Mouse (Mus musculus) stomach, postnatal 0 days (tissue): ENCODE data around the gene Nxt2. TPM values are rescaled to one million over a fixed set of nuclear protein-coding genes. Genes with fewer than 3 reads are reported as not detected.
"Not testable (repeated sequence)": the region's sequence is repeated elsewhere in the genome, so short reads cannot be mapped to it uniquely, and the experiment has no call there.

ENCODE experiments used
- ATAC-seq: fragments of 200-750 bp; cut with Nextera tagmentation; 2 replicates; pipeline ENCODE4 v1.8.0; 2017; ENCODE audit not compliant: low FRiP score, low TSS enrichment
- DNase-seq: peaks from one replicate; pipeline ENCODE4 v3.0.0-alpha.2; 2016; ENCODE audit warnings: low spot score
- H3K27ac ChIP-seq: fragments of 300-500 bp; sonication (generic); replicated peaks from 2 replicates; pipeline ENCODE4 v1.5.1; 2014; ENCODE audit warnings: mild to moderate bottlenecking, control low read depth
- H3K27me3 ChIP-seq: fragments of 300-500 bp; sonication (generic); 2 replicates; pipeline ENCODE4 v1.6.1; 2014; ENCODE audit warnings: low read length; ENCODE audit not compliant: control insufficient read depth, insufficient read depth
- H3K36me3 ChIP-seq: fragments of 300-500 bp; sonication (generic); 2 replicates; pipeline ENCODE4 v1.6.1; 2014; ENCODE audit warnings: low read length, mixed read lengths; ENCODE audit not compliant: control insufficient read depth, insufficient read depth
- H3K4me1 ChIP-seq: fragments of 300-500 bp; sonication (generic); replicated peaks from 2 replicates; pipeline ENCODE4 v1.6.1; 2014; ENCODE audit warnings: antibody characterized with exemption; ENCODE audit not compliant: control insufficient read depth, insufficient read depth
- H3K4me2 ChIP-seq: fragments of 300-500 bp; sonication (generic); replicated peaks from 2 replicates; pipeline ENCODE4 v1.6.1; 2014; ENCODE audit warnings: low read depth, mild to moderate bottlenecking, control low read depth, moderate library complexity
- H3K4me3 ChIP-seq: fragments of 300-500 bp; sonication (generic); 2 replicates; pipeline ENCODE4 v1.5.1; 2014; ENCODE audit warnings: low read depth, low read length, control low read depth
- H3K9ac ChIP-seq: fragments of 300-500 bp; sonication (generic); 2 replicates; pipeline ENCODE4 v1.6.1; 2014; ENCODE audit warnings: mild to moderate bottlenecking, low read length, control low read depth, mixed read lengths
- H3K9me3 ChIP-seq: fragments of 300-500 bp; sonication (generic); 2 replicates; pipeline ENCODE4 v1.6.1; 2016; ENCODE audit warnings: low read length; ENCODE audit not compliant: control insufficient read depth
- CTCF ChIP-seq: IDR thresholded peaks from 2 replicates; pipeline ENCODE4 v1.5.1; 2016; ENCODE audit warnings: antibody characterized with exemption, low read depth, mild to moderate bottlenecking, moderate library complexity
- EP300 ChIP-seq: optimal IDR thresholded peaks from 2 replicates; pipeline ENCODE3; 2016; ENCODE audit warnings: antibody characterized with exemption
- WGBS: fragments of 180-500 bp; shearing (Covaris S2); extraction: QIAGEN DNeasy Blood & Tissue Kit; methylation state at CpG from one replicate; pipeline ENCODE4 v1.1.7; 2014; 5-methylcytosine and 5-hydroxymethylcytosine counted together
- polyA plus RNA-seq: library from polyadenylated mRNA; unstranded; fragments of >200 nt; fragmentation: Nextera tagmentation; extraction: Ambion mirVana; gene quantifications from 2 replicates; pipeline ENCODE4 v1.2.1, GENCODE M21; 2015

Gene Nxt2
- polyA plus RNA-seq, 1 experiment from 2014 or later, result 16.8 TPM

GRCm38 (mm10) chrX:142195551-142195950 lies 31.0 kb upstream of the Nxt2 start:
- WGBS, result 88% methylated on average over 1 of the region's 1 CpGs

GRCm38 (mm10) chrX:142196831-142197230 lies 29.7 kb upstream of the Nxt2 start, which contains the start of gene Gucy2f:
Gene Gucy2f (minus strand): TSS chrX:142196931.
- H3K36me3 ChIP-seq, result no peaks in the 10 kb centered on the region
- WGBS, result 31% methylated on average over 5 of the region's 5 CpGs

More at GRCm38 (mm10) chrX:142195551-142195950, 31.0 kb upstream of the Nxt2 start:
- H3K4me2 ChIP-seq, result no peak overlapping the region
- H3K27me3 ChIP-seq, result no peaks in the 10 kb centered on the region
- ATAC-seq (no peak), DNase-seq (no peak)
- no peak overlapping the region for H3K9ac ChIP-seq
- no peaks in the 10 kb centered on the region for H3K4me1 ChIP-seq
- no peak overlapping the region for H3K27ac ChIP-seq
- H3K36me3 ChIP-seq, result no peaks in the 10 kb centered on the region
- TF ChIP-seq CTCF (no peak), EP300 (no peak)
- no peak overlapping the region for H3K4me3 ChIP-seq
- H3K9me3 ChIP-seq, result no peaks in the 10 kb centered on the region

DNA sequence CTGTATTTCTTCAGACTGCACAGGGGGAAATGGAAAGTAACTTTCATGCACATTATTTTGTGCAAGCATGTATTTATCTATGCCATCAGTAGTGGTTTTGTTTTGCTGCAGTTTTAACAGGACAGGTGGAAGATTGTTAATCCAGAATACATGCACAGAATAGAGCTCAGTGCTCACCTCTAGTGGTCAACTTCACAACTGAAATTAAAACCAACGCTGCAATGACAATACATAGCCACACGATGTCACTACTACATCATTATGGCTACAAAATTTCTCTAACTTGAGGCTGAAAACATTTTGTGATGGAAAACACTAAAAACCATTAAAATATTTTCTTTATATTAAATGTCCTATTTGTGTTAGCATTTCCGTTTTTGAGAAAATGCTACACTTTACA lies 26.3 kb upstream of the Nxt2 start:
- H3K27ac ChIP-seq, result no peak overlapping the region
- H3K4me1 ChIP-seq, result no peaks in the 10 kb centered on the region
- H3K9me3 ChIP-seq, result no peaks in the 10 kb centered on the region
- no peak overlapping the region for H3K4me2 ChIP-seq
- H3K36me3 ChIP-seq, result no peaks in the 10 kb centered on the region
- no peak overlapping the region for H3K4me3 ChIP-seq
- DNase-seq (peak; percentile 15), ATAC-seq (no peak)
- H3K9ac ChIP-seq, result no peak overlapping the region
- no peaks in the 10 kb centered on the region for H3K27me3 ChIP-seq
- 12% methylated on average over 3 of the region's 3 CpGs for WGBS
- TF ChIP-seq EP300 (no peak), CTCF (peak; percentile 98)

More at GRCm38 (mm10) chrX:142196831-142197230, 29.7 kb upstream of the Nxt2 start, which contains the start of gene Gucy2f:
- no peak for DNase-seq
- no peak for TF ChIP-seq CTCF
- TF ChIP-seq EP300, result no peak
- H3K4me1 ChIP-seq, result no peaks in the 10 kb centered on the region
- no peak within 1 kb of the TSS for H3K4me3 ChIP-seq
- no peaks in the 10 kb centered on the region for H3K9me3 ChIP-seq
- H3K27ac ChIP-seq, result no peak within 1 kb of the TSS
- H3K27me3 ChIP-seq, result no peaks in the 10 kb centered on the region
- no peak within 1 kb of the TSS for H3K4me2 ChIP-seq
- ATAC-seq, result no peak
- H3K9ac ChIP-seq, result no peak within 1 kb of the TSS

DNA sequence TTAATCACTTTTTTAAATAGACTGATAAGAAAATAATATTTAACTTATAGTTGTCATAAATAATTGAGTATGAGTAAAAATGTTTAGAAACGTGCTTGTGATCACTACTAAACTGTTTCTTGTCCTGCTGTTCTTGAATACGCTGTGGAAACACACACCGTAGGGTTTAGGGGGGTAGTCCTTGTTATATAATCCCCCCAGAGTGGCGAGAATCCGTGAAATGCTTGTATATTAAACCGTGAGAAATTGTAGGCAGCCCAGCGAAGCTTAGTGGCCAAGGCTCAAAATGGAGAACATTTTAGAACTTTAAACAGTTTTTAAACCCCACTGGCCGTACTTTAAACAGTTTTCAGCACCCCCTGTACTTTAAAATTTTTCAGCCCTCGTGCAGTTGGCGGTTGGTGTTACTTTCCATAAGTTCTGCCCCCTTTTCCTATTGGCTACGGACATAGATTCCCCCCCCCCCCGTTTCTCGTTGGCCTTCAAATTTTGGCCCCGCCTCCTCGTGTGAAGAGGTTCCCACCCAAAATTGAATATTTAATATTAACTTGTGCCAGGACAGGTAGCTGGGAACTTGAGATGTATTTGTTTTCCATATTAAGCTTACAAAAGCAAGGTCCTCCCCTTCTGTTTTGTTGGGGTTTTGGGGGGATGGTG lies 956 bp downstream of the Nxt2 start:
- Histone ChIP-seq H3K4me1 (no peaks in the 10 kb centered on the region), H3K9ac (no peak overlapping the region), H3K36me3 (no peaks in the 10 kb centered on the region), H3K27ac (peak overlapping the region; percentile 90), H3K4me2 (peak overlapping the region; percentile 31), H3K27me3 (no peaks in the 10 kb centered on the region), H3K4me3 (peak overlapping the region; percentile 51), H3K9me3 (no peaks in the 10 kb centered on the region)
- ATAC-seq (peak; percentile 82), DNase-seq (peak; percentile 63)
- no peak for TF ChIP-seq CTCF
- no peak for TF ChIP-seq EP300
- 22% methylated on average over 15 of the region's 15 CpGs for WGBS

- peak overlapping the region; percentile 41 for H3K4me2 ChIP-seq
- no peaks in the 10 kb centered on the region for H3K36me3 ChIP-seq
- H3K9me3 ChIP-seq, result no peaks in the 10 kb centered on the region
- peak overlapping the region; percentile 90 for H3K27ac ChIP-seq
- ATAC-seq (peak; percentile 95), DNase-seq (peak; percentile 71)
- no peaks in the 10 kb centered on the region for H3K4me1 ChIP-seq
- peak overlapping the region; percentile 67 for H3K9ac ChIP-seq
- H3K4me3 ChIP-seq, result peak overlapping the region; percentile 51
- 6% methylated on average over 26 of the region's 42 CpGs for WGBS
- H3K27me3 ChIP-seq, result no peaks in the 10 kb centered on the region
- TF ChIP-seq CTCF (no peak), EP300 (no peak)
Measured at GRCm38 (mm10) chrX:142228055-142228768, 1.6 kb downstream of the Nxt2 start.

GRCm38 (mm10) chrX:142228769-142229158 lies 2.2 kb downstream of the Nxt2 start:
- WGBS, result 31% methylated on average over 7 of the region's 7 CpGs

GRCm38 (mm10) chrX:142236146-142236545 lies 9.6 kb downstream of the Nxt2 start:
- not testable (repeated sequence) for H3K9me3 ChIP-seq, DNase-seq, H3K27ac ChIP-seq, H3K4me3 ChIP-seq, H3K36me3 ChIP-seq, H3K4me1 ChIP-seq, ATAC-seq, H3K9ac ChIP-seq, H3K4me2 ChIP-seq, H3K27me3 ChIP-seq
- 100% methylated on average over 1 of the region's 1 CpGs for WGBS

More at GRCm38 (mm10) chrX:142228769-142229158, 2.2 kb downstream of the Nxt2 start:
- Histone ChIP-seq H3K27ac (no peak overlapping the region), H3K36me3 (no peaks in the 10 kb centered on the region), H3K4me1 (no peaks in the 10 kb centered on the region), H3K9ac (no peak overlapping the region), H3K4me2 (peak overlapping the region; percentile 41), H3K27me3 (no peaks in the 10 kb centered on the region), H3K9me3 (no peaks in the 10 kb centered on the region), H3K4me3 (peak overlapping the region; percentile 51)
- no peak for TF ChIP-seq CTCF
- TF ChIP-seq EP300, result no peak
- DNase-seq (no peak), ATAC-seq (no peak)
